Mouse (Mus musculus) spleen, postnatal 14 days (tissue): Measurements from ENCODE around the gene Slc39a9.

Source experiments
- DNase-seq, 2 experiments: peaks; one replicate each; pipeline ENCODE4 v3.0.0; 2021 to 2022; ENCODE audit warnings: low spot score in 2 of 2

Gene Slc39a9

DNA sequence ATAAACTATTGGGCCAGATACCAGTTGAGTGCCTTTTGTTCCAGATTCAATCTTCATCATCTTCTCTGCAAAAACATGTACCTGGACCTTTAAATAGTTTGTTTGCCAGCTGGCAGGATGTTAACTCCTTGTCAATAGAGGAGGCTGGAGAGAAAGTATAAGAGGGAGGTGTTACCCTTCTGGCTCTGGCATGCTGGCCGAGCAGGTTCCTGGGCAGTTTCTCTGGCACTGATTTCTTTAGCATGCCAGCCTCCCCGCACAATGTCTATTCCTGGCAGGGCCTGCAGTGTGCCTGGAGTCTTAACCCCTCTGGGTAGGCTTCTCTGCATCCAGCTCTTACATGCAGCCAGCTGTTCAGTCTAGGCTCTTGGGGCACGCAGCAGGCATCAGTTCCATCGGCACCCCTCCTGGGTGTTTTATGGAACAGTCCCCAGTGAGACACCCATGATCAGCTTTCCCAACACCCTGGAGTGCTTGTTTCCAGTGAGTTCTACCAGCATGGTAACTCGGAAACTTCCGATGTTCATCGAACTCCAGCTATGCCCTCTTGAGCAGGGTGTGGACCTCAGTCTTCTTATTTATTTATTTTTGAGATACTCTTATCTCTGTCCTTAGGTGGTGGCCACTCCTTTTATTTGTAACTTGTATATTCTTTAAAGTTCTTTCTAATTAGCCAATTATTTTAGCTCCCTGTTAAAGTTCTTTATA lies 10.4 kb downstream of the Slc39a9 start:
- no peak for DNase-seq

DNA sequence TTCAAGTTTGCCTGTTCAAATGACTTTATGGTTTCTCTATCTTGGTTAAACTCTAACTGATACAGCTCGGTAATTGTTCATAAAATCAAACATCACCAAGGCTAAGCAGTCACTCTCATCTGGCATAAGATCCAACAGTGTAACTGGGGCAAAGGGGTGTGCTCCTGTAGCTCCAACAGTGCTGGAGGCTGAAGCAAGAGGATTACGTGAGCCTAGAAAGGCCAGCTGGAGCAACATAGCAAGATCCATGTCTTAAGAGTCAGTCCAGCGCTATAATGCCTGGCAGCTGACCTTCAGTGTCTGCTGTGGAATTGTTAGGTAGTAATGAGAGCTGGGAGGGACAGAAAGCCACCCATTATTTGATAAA lies 11.0 kb downstream of the Slc39a9 start:
- DNase-seq, result no peak

DNA sequence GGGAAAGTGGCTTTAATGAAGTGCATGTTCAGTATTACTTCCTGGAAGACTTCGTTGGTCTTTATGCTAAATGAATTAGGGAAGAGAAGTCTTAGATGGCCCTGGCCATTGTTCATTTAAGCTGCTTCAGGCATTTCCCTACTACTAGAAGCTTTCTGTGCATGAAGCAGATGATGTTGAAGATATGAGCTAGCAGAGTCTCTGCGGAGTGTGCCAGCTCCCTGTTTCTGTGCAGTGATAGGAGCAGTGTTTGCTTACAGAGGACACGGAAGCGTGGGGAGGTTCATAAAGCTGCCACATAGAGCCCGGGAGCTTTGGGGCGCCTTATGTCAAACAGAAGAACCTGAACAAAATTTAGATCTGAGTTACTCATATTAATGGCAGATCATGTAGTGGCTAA lies 15.0 kb downstream of the Slc39a9 start:
- no peak for DNase-seq

- DNase-seq, result no peak
Observed at GRCm38 (mm10) chr12:80662322-80662721, 18.6 kb downstream of the Slc39a9 start.

DNA sequence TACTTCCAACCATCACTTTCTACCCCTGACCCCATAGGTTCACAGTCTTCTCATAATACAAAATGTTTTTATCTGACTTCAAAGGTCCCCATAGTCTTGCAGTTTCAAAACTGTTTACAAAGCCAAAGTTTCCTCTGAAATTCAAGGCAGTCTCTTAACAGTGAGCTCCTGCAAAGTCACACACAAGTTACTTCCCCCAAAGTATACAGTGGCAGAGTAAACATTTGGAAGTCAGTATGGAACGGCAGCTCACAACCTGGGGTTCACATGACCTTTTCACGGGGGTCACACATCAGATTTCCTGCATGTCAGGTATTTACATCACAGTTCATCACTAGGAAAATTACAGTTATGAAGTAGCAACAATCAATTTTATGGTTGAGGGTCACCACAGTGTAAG lies 20.3 kb downstream of the Slc39a9 start:
- DNase-seq, result no peak

GRCm38 (mm10) chr12:80668391-80668790 lies 24.7 kb downstream of the Slc39a9 start:
- no peak for DNase-seq

DNA sequence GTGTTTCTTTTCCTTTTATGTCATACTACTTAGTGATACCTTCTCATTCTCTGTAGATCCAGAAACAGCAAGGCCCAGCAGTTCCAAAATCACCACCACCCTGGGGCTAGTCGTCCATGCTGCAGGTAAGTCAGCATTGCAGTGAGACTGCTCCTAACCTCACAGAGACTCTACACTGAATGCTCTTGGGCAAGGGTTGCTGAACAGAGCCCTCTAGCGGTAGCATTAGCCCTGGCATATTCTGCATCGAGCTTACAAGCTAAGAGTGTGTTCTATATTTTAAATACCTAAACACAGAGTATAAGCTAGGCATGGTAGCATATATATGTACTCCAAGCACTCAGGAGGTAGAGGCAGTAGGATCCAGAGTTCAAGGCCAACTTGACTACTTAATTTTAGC lies 29.5 kb downstream of the Slc39a9 start:
- DNase-seq, result peak in 1 of 2 experiments; percentile 31

- no peak for DNase-seq
Observed at GRCm38 (mm10) chr12:80681340-80681739, 37.7 kb downstream of the Slc39a9 start.

- no peak for DNase-seq
Observed at GRCm38 (mm10) chr12:80683554-80683953, 39.9 kb downstream of the Slc39a9 start.

DNA sequence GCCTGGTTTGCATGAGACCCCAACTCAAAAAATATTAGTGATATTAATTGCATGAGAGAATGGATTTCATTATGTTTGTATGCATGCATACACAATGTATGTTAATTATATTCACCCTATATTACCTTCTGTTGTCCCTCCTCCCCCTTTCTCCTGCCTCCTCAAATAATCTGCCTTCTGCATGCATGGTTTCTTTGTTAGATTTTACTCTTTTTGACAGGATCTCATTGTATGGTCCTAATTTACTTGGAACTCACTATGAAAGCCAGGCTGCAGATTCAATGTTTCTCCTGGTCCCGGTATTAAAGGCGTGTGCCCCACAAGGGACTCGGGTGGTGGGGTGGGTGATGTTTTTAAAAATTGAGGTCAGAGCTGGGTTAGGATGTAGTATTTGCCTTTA lies 40.6 kb downstream of the Slc39a9 start:
- DNase-seq, result no peak

DNA sequence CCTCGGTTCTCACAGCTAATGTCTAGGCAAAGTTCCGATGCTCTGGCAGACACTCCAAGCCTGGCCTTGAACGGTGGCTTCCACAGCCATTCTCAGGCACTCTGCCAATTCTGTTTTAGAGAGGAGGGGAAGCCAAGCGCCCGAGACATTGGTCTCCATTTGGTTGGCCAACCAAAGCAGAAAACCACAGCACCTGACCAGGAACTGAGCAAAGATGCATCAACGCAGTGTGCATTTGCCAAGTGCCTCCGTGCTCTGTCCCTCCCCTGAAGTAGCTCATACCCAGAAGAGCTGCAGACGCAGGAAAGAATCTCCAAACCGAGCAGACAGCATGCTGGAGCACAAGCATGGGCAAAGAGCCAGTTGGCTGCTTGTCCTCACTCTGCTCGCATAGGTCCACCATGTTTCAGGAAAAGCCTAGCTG lies 44.1 kb downstream of the Slc39a9 start:
- DNase-seq, result no peak

- DNase-seq, result no peak
Observed at GRCm38 (mm10) chr12:80689696-80690095, 46.0 kb downstream of the Slc39a9 start.

- no peak for DNase-seq
Observed at GRCm38 (mm10) chr12:80691671-80692091, 48.0 kb downstream of the Slc39a9 start.

DNA sequence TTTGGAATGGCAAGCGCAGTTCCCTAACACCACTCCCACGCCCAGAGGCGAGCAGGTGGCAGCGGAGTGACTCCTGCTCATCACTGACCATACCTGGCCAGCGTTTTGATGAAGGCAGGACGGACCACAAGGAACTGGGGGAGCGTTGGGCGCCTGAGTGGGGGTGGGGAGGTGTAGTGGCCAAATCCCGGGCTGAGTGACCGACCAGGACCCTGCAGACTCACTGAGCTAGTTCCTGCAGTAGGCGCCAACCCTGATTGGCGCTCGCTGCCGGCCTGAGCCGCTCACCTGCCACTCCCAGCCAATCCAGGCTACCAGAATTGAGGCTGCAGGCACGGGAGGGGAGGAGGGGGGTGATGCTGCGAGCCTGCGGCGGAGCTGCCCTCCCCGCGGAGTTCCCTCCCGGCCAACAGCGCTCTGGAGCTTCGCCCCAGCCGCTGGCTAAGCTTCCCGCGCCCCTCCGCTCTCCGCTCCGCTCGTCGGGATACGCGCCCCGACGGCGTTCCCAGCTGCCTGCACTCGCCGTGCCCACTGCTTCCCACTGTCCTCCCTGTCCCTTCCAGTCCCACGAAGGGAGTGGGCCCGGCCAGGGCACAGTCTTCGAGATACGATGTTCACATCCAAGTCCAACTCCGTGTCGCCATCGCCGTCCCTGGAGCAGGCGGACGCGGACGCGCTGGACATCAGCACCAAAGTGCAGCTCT lies 48.7 kb downstream of the Slc39a9 start, which contains the start of gene Plekhd1:
TSS of gene Plekhd1 (plus strand) at position 323 of the 704 bp plus-strand sequence.
- DNase-seq, result no peak

DNA sequence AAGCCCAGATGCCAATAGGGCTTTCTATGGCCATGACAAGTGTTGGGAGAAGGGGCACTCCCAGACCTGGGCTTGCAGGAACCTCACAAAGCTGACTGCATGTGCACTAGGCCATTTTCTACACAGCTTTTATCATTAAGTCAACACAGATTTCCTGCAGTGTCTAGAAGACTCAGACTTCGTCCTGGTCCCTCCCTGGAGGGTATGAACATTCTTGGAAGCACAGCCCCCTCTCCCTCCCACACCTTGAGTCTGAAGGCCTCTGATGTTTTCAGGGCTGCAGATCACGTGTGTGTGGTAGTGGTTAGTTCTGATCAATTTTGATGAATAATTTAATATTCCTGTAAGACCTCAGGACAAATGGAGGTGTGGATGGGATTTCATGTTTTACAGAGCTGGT lies 50.0 kb downstream of the Slc39a9 start:
- no peak for DNase-seq

- no peak for DNase-seq
Observed at GRCm38 (mm10) chr12:80695004-80695403, 51.3 kb downstream of the Slc39a9 start.

GRCm38 (mm10) chr12:80698526-80699143 lies 55.0 kb downstream of the Slc39a9 start:
- no peak for DNase-seq

- no peak for DNase-seq
Observed at GRCm38 (mm10) chr12:80699144-80699531, 55.5 kb downstream of the Slc39a9 start.

- no peak for DNase-seq
Observed at GRCm38 (mm10) chr12:80701332-80701731, 57.6 kb downstream of the Slc39a9 start.

DNA sequence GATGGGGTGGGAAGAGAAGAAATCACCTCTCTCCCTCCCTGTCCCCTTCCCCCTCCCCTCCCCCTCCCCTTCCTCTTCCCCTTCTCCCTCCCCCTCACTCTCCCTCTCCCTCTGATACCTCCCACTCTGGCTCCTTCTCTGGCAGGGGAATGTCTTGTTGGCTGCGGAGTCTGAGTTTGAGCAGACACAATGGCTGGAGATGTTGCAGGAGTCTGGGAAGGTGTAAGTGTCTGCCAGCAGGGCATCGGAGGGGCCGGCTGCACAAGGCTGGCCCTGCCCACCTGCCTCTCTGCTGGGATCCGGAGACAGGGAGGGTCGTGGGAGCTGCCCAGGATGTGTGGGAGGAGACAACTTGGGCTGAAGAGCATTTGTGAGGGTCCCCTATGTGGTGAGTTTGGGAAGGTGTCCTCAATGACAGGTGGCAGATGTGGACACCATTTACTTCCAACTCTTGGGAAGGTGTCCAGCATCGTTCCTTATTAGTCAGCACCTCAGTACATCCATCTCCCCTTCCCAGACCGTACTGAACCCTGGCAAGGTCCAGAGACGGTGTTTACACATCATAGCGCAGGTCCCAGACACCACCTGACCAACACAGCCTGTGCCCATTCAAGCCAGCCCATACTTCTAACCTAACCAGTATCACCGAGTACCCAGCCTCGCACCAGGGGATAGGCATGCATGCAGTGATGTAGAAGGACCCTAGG lies 62.7 kb downstream of the Slc39a9 start:
- DNase-seq, result no peak

- DNase-seq, result no peak
Observed at GRCm38 (mm10) chr12:80706915-80707604, 63.4 kb downstream of the Slc39a9 start.

DNA sequence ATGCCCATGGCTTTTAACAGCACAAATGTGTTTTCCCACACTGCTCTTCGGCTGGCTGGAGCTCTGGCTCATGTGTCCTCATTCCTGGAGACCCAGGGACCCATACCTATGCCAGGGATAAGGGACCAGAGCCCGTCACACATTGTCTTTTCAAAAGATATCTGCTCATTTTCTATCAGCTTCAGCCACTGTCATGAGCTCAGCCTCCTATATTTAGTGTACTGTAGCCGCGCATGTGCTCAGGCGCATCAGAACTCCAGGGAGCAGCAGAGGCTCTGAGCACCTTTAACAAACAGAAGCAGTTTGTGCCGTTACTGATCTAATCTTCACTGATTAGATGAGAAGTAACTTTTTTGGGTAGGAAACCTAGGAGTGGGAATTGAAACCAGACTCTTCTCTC lies 72.2 kb downstream of the Slc39a9 start:
- no peak for DNase-seq
